Mouse (Mus musculus) skeletal muscle tissue, adult 2 months (tissue): ENCODE measurements around the gene Pi4ka.

Source experiments
- DNase-seq: peaks from one replicate; pipeline ENCODE4 v3.0.0-alpha.2; 2012; ENCODE audit warnings: low read depth, low spot score

Gene Pi4ka

DNA sequence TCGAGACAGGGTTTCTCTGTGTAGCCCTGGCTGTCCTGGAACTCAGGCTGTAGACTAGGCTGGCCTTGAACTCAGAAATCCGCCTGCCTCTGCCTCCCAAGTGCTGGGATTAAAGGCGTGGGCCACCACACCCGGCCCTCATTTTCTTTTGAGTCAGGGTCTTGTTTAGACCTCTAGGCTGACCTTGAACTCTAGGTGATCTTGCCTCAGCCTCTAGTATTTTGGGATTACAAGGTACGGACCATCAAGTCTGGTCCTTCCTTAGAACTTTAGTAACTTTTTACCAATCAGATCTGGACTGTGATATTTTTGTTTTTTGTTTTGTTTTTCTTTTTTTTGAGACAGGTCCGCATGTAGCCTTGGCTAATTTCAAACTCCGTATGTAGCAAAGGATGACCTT is 130.4 kb downstream of the Pi4ka start, which contains the start of gene Tmem191c:
TSS of gene Tmem191c (plus strand) at position 357 of the 400 bp plus-strand sequence.
- no peak for DNase-seq

- no peak for DNase-seq
These were observed 134.3 kb downstream of the Pi4ka start for GRCm38 (mm10) chr16:17271856-17272255.

DNA sequence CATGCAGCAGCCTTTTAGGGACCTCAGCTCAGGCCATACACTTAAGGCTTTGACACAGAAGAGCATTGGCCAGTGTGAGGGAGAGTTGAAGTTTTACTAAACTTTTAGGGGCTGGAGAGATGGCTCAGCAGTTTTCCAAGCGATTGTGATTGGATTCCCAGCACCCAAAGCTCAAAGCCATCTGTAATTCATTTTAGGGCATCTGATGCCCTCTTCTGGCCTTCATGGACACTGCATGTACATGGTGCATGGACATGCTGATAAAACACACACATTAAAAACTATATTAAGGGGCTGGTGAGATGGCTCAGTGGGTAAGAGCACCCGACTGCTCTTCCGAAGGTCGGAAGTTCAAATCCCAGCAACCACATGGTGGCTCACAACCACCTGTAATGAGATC is 135.0 kb downstream of the Pi4ka start:
- DNase-seq: no peak

DNA sequence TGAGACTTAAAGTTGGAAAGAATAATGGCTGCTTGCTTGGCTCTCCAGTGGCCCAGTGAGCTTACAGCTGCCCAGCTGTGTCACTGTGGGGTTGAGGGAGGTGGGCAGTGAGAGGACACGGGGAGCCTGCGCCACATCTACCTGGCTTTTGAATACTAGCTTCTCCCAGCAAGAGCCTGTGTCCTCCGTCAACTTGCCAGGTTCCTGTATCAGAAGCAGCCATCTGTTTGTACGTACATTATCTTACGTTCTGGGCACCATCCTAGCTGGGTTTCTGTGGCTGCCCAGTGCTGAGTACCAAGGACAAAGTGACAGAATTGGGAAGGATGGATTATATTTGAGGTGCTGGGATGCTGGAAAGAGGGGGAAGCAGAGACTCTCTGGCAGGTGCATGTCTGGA is 136.2 kb downstream of the Pi4ka start:
- DNase-seq: no peak

DNA sequence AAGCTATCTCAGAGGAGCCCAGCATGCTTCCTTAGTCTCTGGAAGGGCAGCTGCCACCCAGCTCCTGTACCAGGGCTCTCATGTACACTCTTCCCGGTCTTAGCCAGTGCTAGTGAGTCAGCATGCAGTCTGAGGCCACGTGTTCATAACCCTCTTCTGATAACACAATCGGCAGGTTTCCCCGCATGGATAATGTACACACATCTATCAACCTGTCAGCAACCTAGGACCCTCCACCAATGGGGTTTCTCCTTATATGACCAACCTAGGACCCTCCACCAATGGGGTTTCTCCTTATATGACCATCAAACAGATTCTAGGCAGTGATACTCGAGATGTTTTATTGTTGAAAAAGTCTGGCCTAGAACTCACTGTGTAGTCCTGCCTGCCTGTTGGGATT is 138.2 kb downstream of the Pi4ka start:
- DNase-seq: no peak

GRCm38 (mm10) chr16:17266113-17266512 is 140.0 kb downstream of the Pi4ka start:
- DNase-seq: no peak

DNA sequence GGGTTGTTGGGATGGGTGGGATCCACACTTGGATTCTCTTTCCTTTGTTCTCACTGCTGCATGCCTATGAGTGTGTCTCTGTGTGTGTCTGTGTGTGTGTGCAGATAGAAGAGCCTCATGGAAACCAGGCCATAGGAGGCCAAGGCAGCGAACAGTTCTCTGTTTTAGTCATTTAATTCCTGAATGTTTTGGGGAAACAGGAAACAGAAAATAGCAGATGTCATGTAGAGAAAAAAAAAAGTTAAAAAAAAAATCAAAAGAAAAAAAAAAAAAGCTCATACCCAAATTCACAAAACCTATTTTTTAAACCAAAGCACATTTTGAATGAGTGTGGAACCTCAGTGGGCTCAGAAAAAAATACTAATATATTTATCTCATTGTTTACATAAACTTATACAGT is 144.8 kb downstream of the Pi4ka start:
- no peak for DNase-seq

DNA sequence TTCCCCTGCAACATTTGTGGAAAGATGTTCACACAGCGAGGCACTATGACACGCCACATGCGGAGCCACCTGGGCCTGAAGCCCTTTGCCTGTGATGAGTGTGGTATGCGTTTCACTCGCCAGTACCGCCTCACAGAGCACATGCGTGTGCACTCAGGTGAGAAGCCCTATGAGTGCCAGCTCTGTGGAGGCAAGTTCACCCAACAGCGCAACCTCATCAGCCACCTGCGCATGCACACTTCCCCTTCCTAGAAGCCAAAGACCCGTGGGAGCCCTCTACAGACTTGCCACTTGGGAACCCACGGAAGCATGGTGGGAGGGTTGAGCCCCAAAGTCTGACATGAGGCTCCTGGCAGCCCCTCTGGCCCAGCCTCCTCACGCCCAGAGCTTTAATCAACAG is 147.2 kb downstream of the Pi4ka start:
- DNase-seq: no peak

DNA sequence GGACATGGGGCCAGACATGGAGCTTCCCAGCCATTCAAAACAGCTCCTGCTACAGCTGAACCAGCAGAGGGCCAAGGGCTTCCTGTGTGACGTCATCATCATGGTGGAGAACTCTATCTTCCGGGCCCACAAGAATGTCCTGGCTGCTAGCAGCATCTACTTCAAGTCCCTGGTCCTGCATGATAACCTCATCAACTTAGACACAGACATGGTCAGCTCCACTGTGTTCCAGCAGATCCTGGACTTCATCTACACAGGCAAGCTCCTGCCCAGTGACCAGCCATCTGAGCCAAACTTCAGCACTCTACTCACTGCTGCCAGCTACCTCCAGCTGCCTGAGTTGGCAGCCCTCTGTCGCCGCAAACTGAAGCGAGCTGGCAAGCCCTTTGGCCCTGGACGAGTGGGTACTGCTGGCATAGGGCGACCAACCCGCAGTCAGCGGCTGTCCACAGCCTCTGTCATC is 148.7 kb downstream of the Pi4ka start:
- peak; percentile 94 for DNase-seq

DNA sequence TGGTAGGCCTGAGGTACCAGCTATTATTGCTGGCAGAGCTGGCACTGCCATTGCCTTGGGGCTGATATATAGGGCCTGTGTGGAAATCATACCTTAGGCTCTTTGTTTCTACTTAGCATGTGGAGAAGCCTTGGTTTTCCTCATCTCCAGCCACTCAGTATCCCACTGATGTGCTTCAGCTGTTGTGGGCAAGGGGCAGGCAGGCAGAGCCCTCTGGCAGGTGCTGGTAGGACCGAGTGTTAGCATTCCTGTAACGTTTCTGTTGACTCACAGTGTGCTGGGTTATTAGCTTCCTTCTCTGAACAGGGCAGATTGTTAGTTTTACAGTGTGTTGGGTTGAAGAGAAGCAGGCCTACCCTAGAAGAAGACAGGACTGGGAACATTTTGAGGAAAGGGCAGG is 150.8 kb downstream of the Pi4ka start:
- DNase-seq: no peak

GRCm38 (mm10) chr16:17254005-17254597 is 152.0 kb downstream of the Pi4ka start:
- DNase-seq: no peak

DNA sequence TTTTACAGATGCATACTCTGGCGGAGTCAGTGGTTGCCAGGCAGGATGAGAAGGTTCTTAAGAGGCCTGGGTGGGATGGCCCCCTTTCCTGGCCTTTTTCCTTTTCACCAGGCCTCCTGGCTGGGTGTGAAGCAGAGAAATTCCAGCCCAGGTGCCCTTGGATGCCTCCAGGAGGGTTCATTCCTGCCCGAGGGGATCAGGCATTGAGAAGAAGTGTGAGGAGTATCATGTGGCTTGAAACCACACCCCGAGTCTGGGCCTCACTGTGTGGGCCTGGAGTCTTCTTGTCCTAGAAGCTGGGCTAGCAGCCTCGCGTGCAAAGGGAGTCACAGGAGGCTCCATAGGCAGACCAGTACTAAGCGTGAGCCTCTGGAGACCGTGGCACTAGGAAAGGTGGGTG is 153.3 kb downstream of the Pi4ka start:
- no peak for DNase-seq

DNA sequence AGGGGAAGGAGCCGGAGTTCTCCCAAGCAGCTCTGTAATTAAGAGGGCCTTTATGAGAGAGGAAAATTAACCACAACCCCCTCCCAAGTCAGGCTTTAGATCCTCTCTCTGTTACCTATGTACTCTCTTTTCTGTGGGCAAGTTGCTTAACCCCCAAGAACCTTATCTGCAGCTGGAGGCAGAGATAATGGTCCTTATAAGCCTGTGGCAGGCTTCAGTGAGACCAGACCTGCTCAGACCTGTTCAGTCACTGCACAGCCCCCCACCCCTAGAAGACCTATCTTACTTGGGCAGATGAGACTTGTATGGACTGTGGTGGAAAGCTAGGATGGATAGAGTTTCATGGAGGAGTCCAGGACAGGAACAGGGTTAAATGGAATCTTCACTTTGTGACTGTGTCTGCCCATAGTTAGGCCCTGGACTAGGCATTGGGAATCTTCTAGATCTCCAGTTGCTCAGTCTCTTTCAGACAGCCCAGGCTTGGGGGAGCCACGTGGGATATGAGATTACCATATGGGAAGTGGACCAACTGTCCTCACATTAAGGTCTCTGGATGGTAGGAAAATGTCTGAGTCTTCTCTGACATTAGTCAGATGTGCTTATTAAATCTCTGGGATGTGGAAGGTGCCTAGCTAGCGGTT is 153.9 kb downstream of the Pi4ka start:
- no peak for DNase-seq

DNA sequence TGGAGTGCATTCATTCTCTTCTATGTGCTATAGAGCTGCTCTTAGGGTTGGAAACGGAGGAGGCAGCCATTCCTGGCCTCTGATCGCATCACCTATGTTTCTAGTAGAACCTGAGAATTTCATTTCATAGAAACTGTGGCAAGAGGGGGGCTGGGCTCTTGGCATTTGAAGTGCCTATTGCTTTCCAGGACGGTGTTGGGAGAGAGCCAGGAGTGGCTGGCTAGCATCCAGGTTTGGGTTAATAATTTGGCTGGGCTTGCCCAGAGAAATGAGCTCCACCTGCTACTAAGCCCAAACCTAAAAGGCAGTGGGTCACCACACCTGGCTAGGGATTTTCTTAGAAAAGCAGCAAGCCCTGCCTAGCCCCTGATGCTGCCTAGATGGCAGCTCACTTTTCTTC is 154.6 kb downstream of the Pi4ka start:
- DNase-seq: no peak

DNA sequence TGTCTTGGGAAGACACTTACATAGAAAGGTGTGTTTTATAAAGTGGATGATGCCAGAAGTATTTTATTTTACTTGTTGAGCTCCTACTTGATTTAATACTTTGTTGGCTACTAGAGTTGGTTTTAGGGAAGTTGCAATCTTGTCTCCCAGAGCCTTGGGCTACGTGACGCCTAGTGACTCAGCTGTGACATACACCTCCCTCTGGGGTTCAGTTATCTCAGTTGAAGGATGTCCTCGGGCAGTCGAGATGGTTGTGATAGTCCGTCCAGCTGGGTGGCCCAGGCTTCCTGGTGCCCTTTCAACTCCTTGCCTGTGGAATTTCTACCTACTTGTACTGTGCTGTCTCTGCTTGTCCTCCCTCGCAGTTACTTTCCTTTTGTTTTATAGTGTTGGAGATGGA is 157.0 kb downstream of the Pi4ka start:
- DNase-seq: no peak

GRCm38 (mm10) chr16:17247727-17248126 is 158.4 kb downstream of the Pi4ka start:
- DNase-seq: no peak

- DNase-seq: no peak
These were observed 161.1 kb downstream of the Pi4ka start for GRCm38 (mm10) chr16:17244996-17245395.

- DNase-seq: no peak
These were observed 162.4 kb downstream of the Pi4ka start for GRCm38 (mm10) chr16:17243731-17244130.

GRCm38 (mm10) chr16:17239409-17239808 is 166.7 kb downstream of the Pi4ka start:
- DNase-seq: no peak

- no peak for DNase-seq
These were observed 168.5 kb downstream of the Pi4ka start for GRCm38 (mm10) chr16:17237634-17238033.

GRCm38 (mm10) chr16:17234916-17235665 is 171.0 kb downstream of the Pi4ka start:
- no peak for DNase-seq

GRCm38 (mm10) chr16:17234499-17234895 is 171.6 kb downstream of the Pi4ka start:
- DNase-seq: no peak
